Mouse (Mus musculus) myocyte (in vitro differentiated cells): ENCODE measurements around the gene Prss38.

Experiments used
- CEBPB ChIP-seq: IDR thresholded peaks from 2 replicates; pipeline ENCODE4 v1.6.1; 2011; ENCODE audit warnings: mild to moderate bottlenecking, moderate library complexity; ENCODE audit not compliant: poor library complexity, insufficient read depth, severe bottlenecking
- E2F4 ChIP-seq: IDR thresholded peaks from one replicate; pipeline ENCODE4 v1.6.1; 2011; ENCODE audit warnings: mild to moderate bottlenecking, control low read depth, moderate library complexity; ENCODE audit not compliant: insufficient read depth
- MAX ChIP-seq: IDR thresholded peaks from one replicate; pipeline ENCODE4 v1.6.1; 2011; ENCODE audit warnings: low read depth, mild to moderate bottlenecking, control low read depth
- MYOD1 ChIP-seq, 3 experiments: IDR thresholded peaks; one replicate each; pipeline ENCODE4 v1.6.1; 2011; ENCODE audit warnings: control low read depth in 2 of 3, low read depth in 2 of 3, mild to moderate bottlenecking in 2 of 3, moderate library complexity in 1 of 3; ENCODE audit not compliant: insufficient read length in 2 of 3, control insufficient read depth in 1 of 3
- MYOG ChIP-seq, 3 experiments: IDR thresholded peaks; one replicate each; pipeline ENCODE4 v1.6.1; 2011; ENCODE audit warnings: control low read depth in 2 of 3, low read depth in 2 of 3, mild to moderate bottlenecking in 2 of 3; ENCODE audit not compliant: insufficient read length in 2 of 3, control insufficient read depth in 1 of 3, insufficient read depth in 1 of 3
- POLR2A ChIP-seq: IDR thresholded peaks from one replicate; pipeline ENCODE4 v1.6.1; 2011; ENCODE audit warnings: low read depth, mild to moderate bottlenecking, control low read depth, moderate library complexity; ENCODE audit not compliant: insufficient read length
- POLR2AphosphoS2 ChIP-seq: IDR thresholded peaks from one replicate; pipeline ENCODE4 v1.6.1; 2011; ENCODE audit warnings: low read depth, control low read depth; ENCODE audit not compliant: insufficient read length
- TCF12 ChIP-seq: IDR thresholded peaks from one replicate; pipeline ENCODE4 v1.6.1; 2011; ENCODE audit warnings: mild to moderate bottlenecking, control low read depth; ENCODE audit not compliant: poor library complexity, insufficient read depth, severe bottlenecking
- TCF3 ChIP-seq: IDR thresholded peaks from one replicate; pipeline ENCODE4 v1.6.1; 2011; ENCODE audit warnings: low read depth, control low read depth; ENCODE audit not compliant: insufficient read length
- USF1 ChIP-seq: IDR thresholded peaks from one replicate; pipeline ENCODE4 v1.6.1; 2011; ENCODE audit warnings: low read depth, mild to moderate bottlenecking, control low read depth, moderate library complexity

GRCm38 (mm10) chr11:59397536-59398371, 22.3 kb upstream of the Prss38 start:
- TF ChIP-seq POLR2A, result no peak
- TF ChIP-seq TCF12, result no peak
- no peak for TF ChIP-seq MAX
- TF ChIP-seq MYOD1 (IDR thresholded peaks at IDR 0.05; ENCODE audit: control insufficient read depth in 1 of 3, insufficient read length in 2 of 3, low read depth in 2 of 3), result no peak
- no peak for TF ChIP-seq USF1
- no peak for TF ChIP-seq MYOG (IDR thresholded peaks at IDR 0.05; ENCODE audit: control insufficient read depth in 1 of 3, insufficient read depth in 1 of 3, insufficient read length in 2 of 3, low read depth in 2 of 3)
- no peak for TF ChIP-seq E2F4
- no peak for TF ChIP-seq CEBPB
- no peak for TF ChIP-seq POLR2AphosphoS2
- TF ChIP-seq TCF3, result no peak
